Mouse (Mus musculus) ES-Bruce4 (cell line): Measurements from ENCODE around the gene Elavl4. TPM values are rescaled to one million over a fixed set of nuclear protein-coding genes. Genes with fewer than 3 reads are reported as not detected.

Experiments
- H3K27ac ChIP-seq: 2 replicates; pipeline ENCODE4 v1.5.1; 2012; ENCODE audit warnings: low read length, inconsistent platforms; ENCODE audit not compliant: insufficient read depth
- H3K27me3 ChIP-seq: 2 replicates; pipeline ENCODE4 v1.6.1; 2012; ENCODE audit warnings: mild to moderate bottlenecking, low read length, inconsistent platforms; ENCODE audit not compliant: control insufficient read depth, poor library complexity, insufficient read depth, severe bottlenecking
- H3K36me3 ChIP-seq: 2 replicates; pipeline ENCODE4 v1.6.1; 2012; ENCODE audit warnings: inconsistent platforms, mild to moderate bottlenecking, low read length, moderate library complexity; ENCODE audit not compliant: control insufficient read depth, poor library complexity, insufficient read depth, severe bottlenecking
- H3K4me1 ChIP-seq: one replicate; pipeline ENCODE4 v1.8.1; 2011; ENCODE audit warnings: low read length; ENCODE audit not compliant: control insufficient read depth, insufficient read depth
- H3K4me3 ChIP-seq: 2 replicates; pipeline ENCODE4 v1.5.1; 2011; ENCODE audit warnings: low read depth, mild to moderate bottlenecking, low read length
- H3K9ac ChIP-seq: 2 replicates; pipeline ENCODE4 v1.6.1; 2012; ENCODE audit warnings: low read depth, mild to moderate bottlenecking, inconsistent platforms; ENCODE audit not compliant: poor library complexity, severe bottlenecking
- H3K9me3 ChIP-seq: replicated peaks from 2 replicates; pipeline ENCODE4 v1.6.1; 2012; ENCODE audit warnings: mild to moderate bottlenecking, low read length, inconsistent platforms; ENCODE audit not compliant: control insufficient read depth, poor library complexity, insufficient read depth, severe bottlenecking
- CTCF ChIP-seq: IDR thresholded peaks from one replicate; pipeline ENCODE4 v1.8.1; 2011; ENCODE audit warnings: low read depth, low read length
- EP300 ChIP-seq: IDR thresholded peaks from 2 replicates; pipeline ENCODE4 v1.6.1; 2011; ENCODE audit warnings: low read depth, low read length; ENCODE audit not compliant: insufficient read depth
- POLR2A ChIP-seq: IDR thresholded peaks from one replicate; pipeline ENCODE4 v1.8.1; 2011; ENCODE audit warnings: low read length; ENCODE audit not compliant: insufficient read depth
- polyA plus RNA-seq: library from polyadenylated mRNA; stranded (reverse); fragments of >200 nt; gene quantifications from 2 replicates; pipeline ENCODE4 v1.2.4, GENCODE M21; 2011; ENCODE audit warnings: low read depth; ENCODE audit not compliant: missing spikeins, insufficient read depth, insufficient read length

Elavl4 gene
- polyA plus RNA-seq: 2.4 and 3.8 TPM in 2 replicates

GRCm38 (mm10) chr4:110351178-110352000, at the start of gene Elavl4:
TSS of gene Elavl4 (minus strand) at chr4:110351909.
- Histone ChIP-seq H3K4me1 (no peaks in the 10 kb centered on the region), H3K4me3 (peak within 1 kb of the TSS; percentile 81), H3K27me3 (peaks cover 3% of the 10 kb centered on the region; the same call in 1 of the 2 replicates), H3K9me3 (no peaks in the 10 kb centered on the region), H3K27ac (no peak within 1 kb of the TSS), H3K36me3 (no peaks in the 10 kb centered on the region), H3K9ac (peak within 1 kb of the TSS; percentile 72)
- TF ChIP-seq POLR2A: no peak
- peak; percentile 66 for TF ChIP-seq CTCF

GRCm38 (mm10) chr4:110397618-110398045, 45.9 kb upstream of the Elavl4 start, which contains the start of gene Agbl4:
TSS of gene Agbl4 (plus strand) at chr4:110397661.
- no peak within 1 kb of the TSS for H3K9ac ChIP-seq
- TF ChIP-seq CTCF (no peak), POLR2A (no peak), EP300 (no peak)
- H3K27me3 ChIP-seq: no peaks in the 10 kb centered on the region
- H3K9me3 ChIP-seq: no peaks in the 10 kb centered on the region
- H3K4me3 ChIP-seq: peak within 1 kb of the TSS; percentile 74
- no peaks in the 10 kb centered on the region for H3K4me1 ChIP-seq
- H3K27ac ChIP-seq: no peak within 1 kb of the TSS
- no peaks in the 10 kb centered on the region for H3K36me3 ChIP-seq

GRCm38 (mm10) chr4:110396221-110396620, 44.5 kb upstream of the Elavl4 start:
- no peaks in the 10 kb centered on the region for H3K4me1 ChIP-seq
- no peak overlapping the region for H3K4me3 ChIP-seq
- H3K9ac ChIP-seq: no peak overlapping the region
- no peak overlapping the region for H3K27ac ChIP-seq
- H3K9me3 ChIP-seq: no peaks in the 10 kb centered on the region
- H3K36me3 ChIP-seq: no peaks in the 10 kb centered on the region
- TF ChIP-seq CTCF (no peak), EP300 (no peak), POLR2A (no peak)
- H3K27me3 ChIP-seq: no peaks in the 10 kb centered on the region

- Histone ChIP-seq H3K9ac (no peak overlapping the region), H3K27ac (no peak overlapping the region)
- TF ChIP-seq EP300 (no peak), POLR2A (no peak), CTCF (no peak)
Measured at GRCm38 (mm10) chr4:110360568-110360967, 8.9 kb upstream of the Elavl4 start.

GRCm38 (mm10) chr4:110352001-110352369, 276 bp upstream of the Elavl4 start:
- peaks cover 3% of the 10 kb centered on the region; the same call in 1 of the 2 replicates for H3K27me3 ChIP-seq
- H3K4me1 ChIP-seq: no peaks in the 10 kb centered on the region
- no peaks in the 10 kb centered on the region for H3K36me3 ChIP-seq
- no peaks in the 10 kb centered on the region for H3K9me3 ChIP-seq
- peak overlapping the region; percentile 81 for H3K4me3 ChIP-seq
- TF ChIP-seq EP300 (no peak), POLR2A (no peak), CTCF (no peak)
- H3K27ac ChIP-seq: no peak overlapping the region
- H3K9ac ChIP-seq: peak overlapping the region; percentile 72

More at GRCm38 (mm10) chr4:110360568-110360967, 8.9 kb upstream of the Elavl4 start:
- H3K27me3 ChIP-seq: no peaks in the 10 kb centered on the region
- no peaks in the 10 kb centered on the region for H3K36me3 ChIP-seq
- no peaks in the 10 kb centered on the region for H3K9me3 ChIP-seq
- no peak overlapping the region for H3K4me3 ChIP-seq
- H3K4me1 ChIP-seq: no peaks in the 10 kb centered on the region

GRCm38 (mm10) chr4:110350856-110351177, 892 bp downstream of the Elavl4 start:
- no peaks in the 10 kb centered on the region for H3K36me3 ChIP-seq
- peaks cover 3% of the 10 kb centered on the region; the same call in 1 of the 2 replicates for H3K27me3 ChIP-seq
- no peak overlapping the region for H3K27ac ChIP-seq
- no peaks in the 10 kb centered on the region for H3K9me3 ChIP-seq
- H3K4me1 ChIP-seq: no peaks in the 10 kb centered on the region
- peak overlapping the region; percentile 72 for H3K9ac ChIP-seq
- H3K4me3 ChIP-seq: peak overlapping the region; percentile 81
- TF ChIP-seq POLR2A (no peak), EP300 (no peak), CTCF (no peak)
